Mouse (Mus musculus): ENCODE results near the gene Bahd1. TPM values are rescaled to one million over a fixed set of nuclear protein-coding genes. Genes with fewer than 3 reads are reported as not detected.
A peak's percentile ranks its signal among the peaks of the same experiment; 100 is the strongest.

The Bahd1 gene
- 3.4 and 3.6 TPM in 2 replicates for polyA plus RNA-seq (2015; fragmentation: Nextera tagmentation; extraction: Ambion mirVana)

GRCm38 (mm10) chr2:118899981-118900825 is at the start of gene Bahd1:
Gene Bahd1, plus strand, starts transcription at chr2:118900377.
- H3K9ac ChIP-seq (ENCODE audit: low read length): peak within 1 kb of the TSS; percentile 91
- H3K4me2 ChIP-seq (ENCODE audit: low read depth, low read length): peak within 1 kb of the TSS; percentile 100
- peak within 1 kb of the TSS; percentile 80 for H3K4me3 ChIP-seq (replicated peaks; ENCODE audit: low read length)
- H3K9me3 ChIP-seq (replicated peaks; ENCODE audit: control insufficient read depth, low read length): no peaks in the 10 kb centered on the region
- no peak for ATAC-seq (ENCODE audit: insufficient read depth, low FRiP score)
- H3K36me3 ChIP-seq (ENCODE audit: control insufficient read depth, insufficient read depth, low read length): no peaks in the 10 kb centered on the region
- WGBS: 2% methylated on average over 32 of the region's 32 CpGs
- no peak within 1 kb of the TSS; the same call in 1 of the 2 replicates for H3K27ac ChIP-seq (ENCODE audit: low read length)
- peaks cover 28% of the 10 kb centered on the region for H3K4me1 ChIP-seq (ENCODE audit: control insufficient read depth, insufficient read depth, low read length)
- H3K27me3 ChIP-seq (ENCODE audit: control insufficient read depth, insufficient read depth, low read length): peaks cover 47% of the 10 kb centered on the region

- Histone ChIP-seq H3K27ac (ENCODE audit: low read length) (no peak overlapping the region), H3K4me2 (ENCODE audit: low read depth, low read length) (no peak overlapping the region), H3K4me3 (replicated peaks; ENCODE audit: low read length) (no peak overlapping the region), H3K36me3 (ENCODE audit: control insufficient read depth, insufficient read depth, low read length) (no peaks in the 10 kb centered on the region), H3K9me3 (replicated peaks; ENCODE audit: control insufficient read depth, low read length) (no peaks in the 10 kb centered on the region), H3K4me1 (ENCODE audit: control insufficient read depth, insufficient read depth, low read length) (no peaks in the 10 kb centered on the region), H3K9ac (ENCODE audit: low read length) (no peak overlapping the region), H3K27me3 (ENCODE audit: control insufficient read depth, insufficient read depth, low read length) (no peaks in the 10 kb centered on the region)
- ATAC-seq (ENCODE audit: insufficient read depth, low FRiP score): no peak
- 22% methylated on average over 3 of the region's 3 CpGs for WGBS
Measured at GRCm38 (mm10) chr2:118851756-118852155, 48.4 kb upstream of the Bahd1 start.

DNA sequence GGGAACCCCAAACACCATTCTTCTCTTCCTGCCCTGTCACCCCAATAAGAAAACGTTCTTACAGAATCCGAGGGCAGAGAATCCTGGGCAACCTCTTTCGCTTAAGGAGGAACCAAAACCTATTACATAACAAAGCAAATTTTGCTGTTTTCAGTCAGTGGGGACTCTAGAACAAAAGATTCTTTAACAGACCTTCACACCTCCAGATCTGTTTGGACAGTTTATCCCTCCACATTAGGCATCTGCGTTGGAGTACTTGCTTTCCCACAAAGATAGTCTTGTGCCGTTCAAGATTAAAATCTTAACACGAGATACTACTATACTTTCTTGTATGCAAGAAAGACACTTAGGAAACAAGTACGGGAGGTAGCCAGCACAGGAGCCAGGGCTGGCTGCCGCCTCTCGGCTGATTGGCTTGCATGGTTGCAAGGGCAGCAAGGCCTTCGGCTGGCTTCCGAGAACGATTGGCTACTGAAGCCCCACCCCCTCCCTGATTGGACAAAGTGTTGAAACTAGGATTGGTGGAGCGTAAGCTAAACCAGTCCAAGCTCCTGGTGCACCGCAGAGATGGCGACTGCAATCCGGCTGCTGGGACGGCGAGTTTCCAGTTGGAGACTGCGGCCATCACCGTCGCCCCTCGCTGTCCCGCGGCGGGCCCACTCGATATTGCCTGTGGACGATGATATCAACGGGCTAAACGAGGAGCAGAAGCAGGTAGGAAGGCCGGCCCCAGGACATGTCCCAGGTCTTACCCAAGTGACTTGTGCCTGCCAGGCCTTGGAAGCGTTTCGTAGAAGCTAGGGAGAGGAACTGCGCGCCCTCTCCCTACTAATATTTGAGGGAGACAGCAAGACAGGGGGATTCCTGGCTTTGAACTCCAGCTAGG is 38.5 kb upstream of the Bahd1 start, which contains the start of gene Ivd:
Gene Ivd, plus strand, starts transcription at position 501 of the 886 bp plus-strand sequence.
- Histone ChIP-seq H3K9me3 (replicated peaks; ENCODE audit: control insufficient read depth, low read length) (no peaks in the 10 kb centered on the region), H3K4me3 (replicated peaks; ENCODE audit: low read length) (peak within 1 kb of the TSS; percentile 80), H3K4me2 (ENCODE audit: low read depth, low read length) (peak within 1 kb of the TSS; percentile 81), H3K4me1 (ENCODE audit: control insufficient read depth, insufficient read depth, low read length) (peaks cover 5% of the 10 kb centered on the region; the same call in 1 of the 2 replicates), H3K9ac (ENCODE audit: low read length) (peak within 1 kb of the TSS; percentile 84), H3K27me3 (ENCODE audit: control insufficient read depth, insufficient read depth, low read length) (no peaks in the 10 kb centered on the region), H3K27ac (ENCODE audit: low read length) (peak within 1 kb of the TSS; percentile 71), H3K36me3 (ENCODE audit: control insufficient read depth, insufficient read depth, low read length) (no peaks in the 10 kb centered on the region)
- WGBS: under 1% methylated on average over 34 of the region's 34 CpGs
- peak; percentile 99 for ATAC-seq (ENCODE audit: insufficient read depth, low FRiP score)

DNA sequence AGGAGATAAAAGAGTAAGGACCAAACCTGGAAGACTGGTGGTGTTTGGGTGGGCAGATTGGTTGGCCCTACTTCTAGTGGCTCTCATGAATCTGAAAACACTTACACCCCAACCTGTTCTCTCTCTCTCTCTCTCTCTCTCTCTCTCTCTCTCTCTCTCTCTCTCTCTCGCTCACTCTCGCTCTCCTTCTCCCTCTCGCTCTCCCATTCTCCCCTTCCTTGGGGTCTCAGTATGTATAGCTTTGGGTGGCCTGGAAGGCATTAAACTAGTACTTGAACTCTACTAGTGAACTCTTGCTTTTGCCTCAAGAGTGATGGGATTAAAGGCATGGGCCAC is 37.9 kb upstream of the Bahd1 start:
- peak overlapping the region; percentile 81 for H3K4me2 ChIP-seq (ENCODE audit: low read depth, low read length)
- H3K27ac ChIP-seq (ENCODE audit: low read length): peak overlapping the region; percentile 71
- peaks cover 5% of the 10 kb centered on the region; the same call in 1 of the 2 replicates for H3K4me1 ChIP-seq (ENCODE audit: control insufficient read depth, insufficient read depth, low read length)
- H3K36me3 ChIP-seq (ENCODE audit: control insufficient read depth, insufficient read depth, low read length): no peaks in the 10 kb centered on the region
- 40% methylated on average over 3 of the region's 3 CpGs for WGBS
- H3K9ac ChIP-seq (ENCODE audit: low read length): peak overlapping the region; percentile 84
- peak overlapping the region; percentile 80 for H3K4me3 ChIP-seq (replicated peaks; ENCODE audit: low read length)
- H3K9me3 ChIP-seq (replicated peaks; ENCODE audit: control insufficient read depth, low read length): no peaks in the 10 kb centered on the region
- no peak for ATAC-seq (ENCODE audit: insufficient read depth, low FRiP score)
- H3K27me3 ChIP-seq (ENCODE audit: control insufficient read depth, insufficient read depth, low read length): no peaks in the 10 kb centered on the region

- no peaks in the 10 kb centered on the region for H3K4me1 ChIP-seq (ENCODE audit: control insufficient read depth, insufficient read depth, low read length)
- 64% methylated on average over 3 of the region's 3 CpGs for WGBS
- H3K36me3 ChIP-seq (ENCODE audit: control insufficient read depth, insufficient read depth, low read length): no peaks in the 10 kb centered on the region; the same call in 1 of the 2 replicates
- no peak overlapping the region; the same call in 1 of the 2 replicates for H3K27ac ChIP-seq (ENCODE audit: low read length)
- H3K9ac ChIP-seq (ENCODE audit: low read length): no peak overlapping the region
- H3K4me2 ChIP-seq (ENCODE audit: low read depth, low read length): no peak overlapping the region
- no peak overlapping the region for H3K4me3 ChIP-seq (replicated peaks; ENCODE audit: low read length)
- H3K9me3 ChIP-seq (replicated peaks; ENCODE audit: control insufficient read depth, low read length): no peaks in the 10 kb centered on the region
- ATAC-seq (ENCODE audit: insufficient read depth, low FRiP score): no peak
- H3K27me3 ChIP-seq (ENCODE audit: control insufficient read depth, insufficient read depth, low read length): no peaks in the 10 kb centered on the region
Measured at GRCm38 (mm10) chr2:118870601-118871000, 29.6 kb upstream of the Bahd1 start.

GRCm38 (mm10) chr2:118871032-118871431 is 29.1 kb upstream of the Bahd1 start:
- H3K9ac ChIP-seq (ENCODE audit: low read length): no peak overlapping the region
- H3K27ac ChIP-seq (ENCODE audit: low read length): no peak overlapping the region; the same call in 1 of the 2 replicates
- H3K4me3 ChIP-seq (replicated peaks; ENCODE audit: low read length): no peak overlapping the region
- no peaks in the 10 kb centered on the region for H3K27me3 ChIP-seq (ENCODE audit: control insufficient read depth, insufficient read depth, low read length)
- H3K9me3 ChIP-seq (replicated peaks; ENCODE audit: control insufficient read depth, low read length): no peaks in the 10 kb centered on the region
- H3K4me1 ChIP-seq (ENCODE audit: control insufficient read depth, insufficient read depth, low read length): no peaks in the 10 kb centered on the region
- H3K36me3 ChIP-seq (ENCODE audit: control insufficient read depth, insufficient read depth, low read length): no peaks in the 10 kb centered on the region; the same call in 1 of the 2 replicates
- WGBS: 69% methylated on average over 1 of the region's 1 CpGs
- ATAC-seq (ENCODE audit: insufficient read depth, low FRiP score): no peak
- H3K4me2 ChIP-seq (ENCODE audit: low read depth, low read length): no peak overlapping the region

- Histone ChIP-seq H3K9ac (ENCODE audit: low read length) (no peak overlapping the region), H3K36me3 (ENCODE audit: control insufficient read depth, insufficient read depth, low read length) (no peaks in the 10 kb centered on the region; the same call in 1 of the 2 replicates), H3K9me3 (replicated peaks; ENCODE audit: control insufficient read depth, low read length) (no peaks in the 10 kb centered on the region), H3K27me3 (ENCODE audit: control insufficient read depth, insufficient read depth, low read length) (no peaks in the 10 kb centered on the region), H3K4me3 (replicated peaks; ENCODE audit: low read length) (no peak overlapping the region), H3K4me1 (ENCODE audit: control insufficient read depth, insufficient read depth, low read length) (no peaks in the 10 kb centered on the region), H3K4me2 (ENCODE audit: low read depth, low read length) (no peak overlapping the region), H3K27ac (ENCODE audit: low read length) (no peak overlapping the region)
- 87% methylated on average over 5 of the region's 5 CpGs for WGBS
- ATAC-seq (ENCODE audit: insufficient read depth, low FRiP score): no peak
Measured at GRCm38 (mm10) chr2:118873018-118873417, 27.2 kb upstream of the Bahd1 start.

GRCm38 (mm10) chr2:118873890-118874430 is 26.2 kb upstream of the Bahd1 start:
- H3K27me3 ChIP-seq (ENCODE audit: control insufficient read depth, insufficient read depth, low read length): no peaks in the 10 kb centered on the region
- H3K36me3 ChIP-seq (ENCODE audit: control insufficient read depth, insufficient read depth, low read length): no peaks in the 10 kb centered on the region; the same call in 1 of the 2 replicates
- no peak overlapping the region for H3K27ac ChIP-seq (ENCODE audit: low read length)
- H3K9me3 ChIP-seq (replicated peaks; ENCODE audit: control insufficient read depth, low read length): no peaks in the 10 kb centered on the region
- no peak overlapping the region for H3K4me2 ChIP-seq (ENCODE audit: low read depth, low read length)
- 62% methylated on average over 6 of the region's 6 CpGs for WGBS
- no peaks in the 10 kb centered on the region for H3K4me1 ChIP-seq (ENCODE audit: control insufficient read depth, insufficient read depth, low read length)
- ATAC-seq (ENCODE audit: insufficient read depth, low FRiP score): peak; percentile 23; the same call in 1 of the 2 replicates
- no peak overlapping the region for H3K9ac ChIP-seq (ENCODE audit: low read length)
- H3K4me3 ChIP-seq (replicated peaks; ENCODE audit: low read length): no peak overlapping the region

Data from stomach, embryonic 16.5 days (tissue).